Mouse (Mus musculus) spleen, postnatal 14 days (tissue): Measurements from ENCODE around the gene Pip4p1.
"Not testable (repeated sequence)": the region's sequence is repeated elsewhere in the genome, so short reads cannot be mapped to it uniquely, and the experiment has no call there.

Experiments
- DNase-seq, 2 experiments: peaks; one replicate each; pipeline ENCODE4 v3.0.0; 2021 to 2022; ENCODE audit warnings: low spot score in 2 of 2

Gene Pip4p1

GRCm38 (mm10) chr14:50938940-50939339 is 8.3 kb upstream of the Pip4p1 start:
- DNase-seq, result no peak

- no peak for DNase-seq
These were observed 7.7 kb upstream of the Pip4p1 start for GRCm38 (mm10) chr14:50938119-50938908.

DNA sequence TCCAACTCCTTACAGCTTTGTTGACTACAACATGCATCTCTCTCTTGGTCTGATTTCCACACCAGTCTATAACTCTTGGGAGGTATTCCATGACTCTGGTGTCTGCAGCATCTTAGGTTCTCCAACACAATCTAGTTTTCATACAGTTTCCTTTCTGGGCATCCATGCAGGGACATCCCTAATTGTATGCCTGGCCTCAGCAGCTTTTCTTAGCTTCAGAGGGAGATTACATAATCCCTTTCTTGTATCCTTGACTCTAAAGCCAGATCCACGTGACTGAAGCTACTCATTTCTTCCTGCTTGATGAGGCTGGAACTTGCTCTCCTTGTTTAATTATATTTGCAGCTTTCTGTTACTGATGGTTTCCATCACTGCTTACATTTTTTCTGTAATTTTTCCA is 6.0 kb upstream of the Pip4p1 start:
- no peak for DNase-seq

DNA sequence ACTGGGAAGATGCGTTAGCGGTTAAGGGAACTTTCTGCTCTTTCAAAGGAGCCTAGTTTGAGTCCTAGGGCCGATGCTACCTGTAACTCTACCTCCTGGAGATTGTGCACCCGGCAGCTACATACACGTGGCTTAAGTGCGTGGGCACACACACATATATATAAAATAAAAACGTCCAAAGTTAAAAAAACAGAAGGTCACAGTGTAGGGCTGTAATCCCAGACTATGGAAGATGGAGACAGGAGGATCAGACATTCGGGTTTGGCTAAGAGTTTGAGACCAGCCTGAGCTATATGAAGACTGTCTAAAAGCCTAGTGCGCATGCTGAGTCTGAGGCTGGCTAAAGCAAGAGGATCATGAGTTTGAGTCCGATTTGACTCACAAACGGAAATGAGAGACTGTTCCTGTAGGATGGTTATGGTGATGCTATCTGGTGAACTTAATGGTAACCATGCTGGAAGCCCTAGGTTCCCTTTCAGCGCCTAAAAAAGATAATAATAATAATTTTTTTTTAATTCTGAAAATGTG is 901 bp upstream of the Pip4p1 start:
- DNase-seq, result no peak

- peak; percentile 52 to 65 for DNase-seq
These were observed 291 bp downstream of the Pip4p1 start for GRCm38 (mm10) chr14:50930377-50930753.

GRCm38 (mm10) chr14:50929951-50930350 is 705 bp downstream of the Pip4p1 start:
- peak in 1 of 2 experiments; percentile 25 for DNase-seq

GRCm38 (mm10) chr14:50927366-50927765 is 3.3 kb downstream of the Pip4p1 start:
- DNase-seq, result no peak

DNA sequence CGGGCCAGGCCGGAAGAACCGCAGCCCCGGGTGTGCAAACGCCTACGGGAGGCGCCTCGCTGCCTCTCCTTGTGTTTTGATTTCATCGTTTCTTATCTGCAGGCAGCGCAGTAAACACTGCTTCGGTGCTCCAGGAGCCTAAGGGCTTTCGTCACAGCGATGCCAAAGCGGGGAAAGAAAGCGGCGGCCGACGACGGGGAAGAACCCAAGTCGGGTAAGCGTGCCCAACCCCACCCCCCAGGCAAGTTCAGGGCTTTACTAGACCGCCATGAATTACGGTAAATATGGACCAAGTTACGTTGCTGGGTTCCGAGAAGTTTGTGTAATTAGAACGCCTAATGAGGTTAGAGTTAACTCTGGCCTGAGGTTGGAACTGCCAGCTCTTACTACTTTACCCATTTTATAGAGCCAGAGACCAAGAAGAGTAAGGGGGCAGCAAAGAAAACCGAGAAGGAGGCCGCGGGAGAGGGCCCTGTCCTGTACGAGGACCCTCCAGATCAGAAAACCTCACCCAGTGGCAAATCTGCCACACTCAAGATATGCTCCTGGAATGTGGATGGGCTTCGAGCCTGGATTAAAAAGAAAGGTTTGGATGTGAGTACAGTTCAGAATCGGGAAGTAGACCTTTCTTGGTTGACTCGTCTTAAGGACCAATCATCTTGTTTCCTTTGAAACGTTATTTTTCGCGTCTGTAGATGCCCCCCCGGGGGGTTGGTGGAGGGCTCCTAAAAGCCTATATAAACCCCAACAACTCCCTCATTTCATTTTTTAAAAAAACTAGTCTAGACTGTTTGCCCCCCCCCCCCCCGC is 5.3 kb downstream of the Pip4p1 start:
- DNase-seq, result no peak

DNA sequence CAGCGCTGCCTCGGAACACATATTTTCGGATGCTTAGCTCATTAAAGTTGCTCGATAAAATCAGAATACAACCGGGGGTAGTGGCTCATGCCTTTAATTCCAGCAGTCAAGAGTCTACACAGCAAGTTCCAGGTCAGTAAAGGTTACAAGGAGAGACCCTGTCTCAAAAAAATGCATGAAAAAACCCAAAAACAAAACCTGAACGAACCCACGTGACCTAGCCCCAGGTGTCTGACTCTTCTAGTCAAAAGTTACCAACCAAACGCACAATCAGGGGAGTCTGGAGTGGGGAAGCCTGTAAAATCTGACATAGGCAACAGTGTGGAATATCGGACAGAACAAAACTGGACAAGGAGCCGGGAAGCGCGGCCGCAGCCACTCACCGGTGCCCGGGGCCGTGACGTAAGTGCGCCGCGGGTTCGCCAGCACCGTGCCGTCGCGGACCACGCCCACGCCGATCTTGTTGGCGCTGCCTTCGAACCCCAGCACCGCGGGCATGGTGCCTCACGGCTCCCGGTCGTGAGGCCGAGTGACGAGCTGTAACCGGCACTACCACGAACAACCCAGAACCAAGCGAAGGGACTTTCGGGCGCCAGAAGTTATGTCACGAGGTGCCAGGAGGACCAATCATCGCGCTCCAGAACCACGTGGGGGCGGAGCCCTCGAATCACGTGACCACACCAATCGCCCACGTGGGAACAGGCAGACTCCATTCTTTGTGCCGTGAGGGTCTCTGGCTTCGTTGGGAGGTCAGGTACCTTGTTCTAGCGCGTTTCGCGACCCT is 6.2 kb downstream of the Pip4p1 start, which contains the start of the genes Osgep and Apex1:
TSS of gene Osgep (minus strand) at position 613 of the 784 bp plus-strand sequence.
TSS of gene Apex1 (plus strand) at position 688 of the 784 bp plus-strand sequence.
- peak; percentile 89 to 94 for DNase-seq

DNA sequence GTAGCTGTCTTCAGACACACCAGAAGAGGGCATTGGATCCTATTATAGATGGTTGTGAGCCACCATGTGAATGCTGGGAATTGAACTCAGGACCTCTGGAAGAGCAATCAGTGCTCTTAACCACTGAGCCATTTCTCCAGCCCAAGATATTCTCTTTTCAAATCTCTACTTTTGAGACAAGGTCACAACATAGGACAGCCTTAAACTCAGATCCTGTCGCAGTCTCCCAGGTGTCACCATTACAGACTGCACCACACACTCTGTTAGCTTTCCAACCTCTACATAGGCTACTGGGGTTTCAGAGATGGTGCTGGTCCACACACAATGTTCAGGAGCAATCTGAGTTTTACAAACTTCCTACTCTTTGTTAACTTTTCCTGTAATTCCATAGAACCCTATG is 7.2 kb downstream of the Pip4p1 start:
- not testable (repeated sequence) for DNase-seq

DNA sequence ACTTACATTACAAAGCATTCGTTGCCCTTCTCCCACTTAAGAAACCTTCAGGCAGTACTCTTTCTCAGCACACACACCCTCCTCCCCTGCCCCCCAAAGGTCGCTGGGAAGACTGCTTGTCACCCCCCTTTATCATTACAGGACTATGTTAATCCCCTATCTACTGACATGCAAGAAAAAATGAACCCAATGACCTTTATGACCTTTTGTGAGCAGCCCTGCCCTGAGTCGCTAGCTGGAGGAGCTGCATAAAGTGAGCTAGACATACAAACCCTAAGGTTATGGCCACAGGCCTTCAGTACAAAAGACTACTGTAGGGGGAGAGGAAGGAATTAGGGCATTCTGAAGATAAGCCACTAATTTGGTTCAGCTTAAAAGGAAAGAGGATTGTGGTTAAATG is 19.3 kb downstream of the Pip4p1 start:
- no peak for DNase-seq

- DNase-seq, result no peak
These were observed 22.5 kb downstream of the Pip4p1 start for GRCm38 (mm10) chr14:50908126-50908525.

GRCm38 (mm10) chr14:50905327-50905726 is 25.3 kb downstream of the Pip4p1 start:
- DNase-seq, result not testable (repeated sequence)

- no peak for DNase-seq
These were observed 25.9 kb downstream of the Pip4p1 start for GRCm38 (mm10) chr14:50904828-50905129.

- DNase-seq, result no peak
These were observed 26.5 kb downstream of the Pip4p1 start for GRCm38 (mm10) chr14:50903973-50904827.

DNA sequence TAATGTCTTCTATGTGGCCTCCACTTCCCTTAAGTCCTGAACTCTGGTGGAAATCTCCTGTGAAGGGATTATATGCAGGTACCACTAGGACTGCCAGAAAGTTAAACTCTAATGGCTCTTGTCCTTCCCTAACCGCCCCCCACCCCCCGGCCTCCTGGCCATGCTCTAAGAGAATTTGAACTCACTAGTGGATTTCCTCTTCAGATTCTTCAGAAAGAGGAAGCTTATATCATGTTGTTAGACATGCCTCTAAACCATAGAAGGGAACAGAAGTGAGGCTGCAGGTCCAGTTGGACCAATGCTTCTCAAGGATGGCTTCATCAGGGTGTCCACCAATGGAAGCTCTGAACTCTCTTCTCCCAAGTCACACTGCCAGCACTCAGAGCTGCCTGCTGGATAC is 32.7 kb downstream of the Pip4p1 start:
- not testable (repeated sequence) for DNase-seq

DNA sequence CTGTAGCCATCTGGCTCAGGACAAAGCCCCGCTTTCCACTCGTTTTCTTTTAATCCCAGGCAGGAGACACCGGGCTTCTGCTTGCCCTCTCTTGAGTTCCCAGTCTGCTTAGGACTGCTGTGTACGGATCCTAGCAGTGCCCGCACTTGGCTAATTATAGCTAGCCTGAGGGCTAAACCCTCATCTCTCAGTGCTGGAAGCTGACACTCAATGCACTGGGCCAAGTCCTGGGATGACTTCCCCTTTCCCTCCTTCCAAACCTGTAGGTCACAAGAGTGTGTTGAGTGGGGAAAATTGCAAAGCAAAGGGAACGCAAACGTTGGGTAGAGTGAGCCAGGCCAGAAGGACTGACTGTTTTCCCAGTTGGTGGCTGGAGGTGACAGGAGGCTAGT is 33.3 kb downstream of the Pip4p1 start, which contains the start of gene Klhl33:
TSS of gene Klhl33 (minus strand) at position 134 of the 392 bp plus-strand sequence.
- no peak for DNase-seq

DNA sequence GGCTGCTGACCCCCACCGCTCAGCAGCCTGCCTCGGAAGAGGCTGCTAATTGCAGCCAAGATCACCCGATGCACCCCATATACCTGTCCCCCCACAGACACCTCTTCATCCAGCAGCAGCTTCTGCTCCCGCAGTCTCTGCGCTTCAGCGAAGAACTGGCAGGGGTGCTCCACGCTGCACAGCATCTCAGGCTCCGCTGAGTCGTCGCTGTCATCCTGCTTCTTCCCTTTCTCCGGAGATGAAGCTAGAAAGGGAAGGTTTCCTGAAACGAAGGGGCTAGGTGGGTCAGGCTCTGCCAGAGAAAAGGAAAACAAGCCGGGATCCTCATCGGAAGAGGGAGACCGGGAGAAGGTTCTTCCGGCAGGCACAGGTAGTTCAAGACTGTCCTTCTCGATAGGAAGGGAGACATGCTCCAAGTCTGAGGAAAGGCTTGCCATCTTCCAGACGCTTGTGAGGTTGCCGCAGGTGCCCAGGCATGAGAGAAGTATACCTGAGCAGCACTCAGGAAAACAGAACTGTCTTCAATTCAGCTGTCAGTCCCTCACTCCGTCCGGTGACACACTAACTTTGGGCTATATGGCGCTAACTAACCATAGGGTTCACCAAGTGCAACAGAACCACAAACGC is 33.8 kb downstream of the Pip4p1 start:
- no peak for DNase-seq

GRCm38 (mm10) chr14:50895985-50896746 is 34.5 kb downstream of the Pip4p1 start:
- no peak for DNase-seq

GRCm38 (mm10) chr14:50895407-50895806 is 35.2 kb downstream of the Pip4p1 start:
- DNase-seq, result no peak
